Mouse (Mus musculus) G1E (cell line): ENCODE results near the gene Olfr796. TPM values are rescaled to one million over a fixed set of nuclear protein-coding genes. Genes with fewer than 3 reads are reported as not detected.

Source experiments
- ATAC-seq: 2 replicates; pipeline ENCODE4 v1.8.0; 2016; ENCODE audit warnings: mild to moderate bottlenecking; ENCODE audit not compliant: insufficient number of reproducible peaks, poor library complexity, low FRiP score, severe bottlenecking; ENCODE audit errors: extremely low read depth
- DNase-seq: peaks from one replicate; pipeline ENCODE4 v3.0.0; 2012; ENCODE audit warnings: low spot score
- H3K27me3 ChIP-seq: 2 replicates; pipeline ENCODE4 v1.6.1; 2012; ENCODE audit warnings: mild to moderate bottlenecking, low read length, inconsistent platforms; ENCODE audit not compliant: insufficient read depth
- H3K36me3 ChIP-seq: replicated peaks from 2 replicates; pipeline ENCODE3; 2012; ENCODE audit warnings: mild to moderate bottlenecking, inconsistent platforms
- H3K4me1 ChIP-seq: 2 replicates; pipeline ENCODE4 v1.6.1; 2012; ENCODE audit warnings: low read depth, low read length, inconsistent platforms, mixed read lengths; ENCODE audit not compliant: insufficient read depth
- H3K4me3 ChIP-seq: 2 replicates; pipeline ENCODE4 v1.5.1; 2012; ENCODE audit warnings: low read depth, mild to moderate bottlenecking, inconsistent platforms, low read length, moderate library complexity, mixed read lengths
- H3K9me3 ChIP-seq: replicated peaks from 2 replicates; pipeline ENCODE4 v1.6.1; 2012; ENCODE audit warnings: inconsistent platforms
- CTCF ChIP-seq: IDR thresholded peaks from 2 replicates; pipeline ENCODE4 v1.5.1; 2012; ENCODE audit warnings: low read depth, low read length, inconsistent platforms, mixed read lengths
- GATA1 ChIP-seq: IDR thresholded peaks from 2 replicates; pipeline ENCODE4 v1.6.1; 2012; ENCODE audit warnings: borderline replicate concordance, low read length, inconsistent platforms, mixed read lengths
- GATA2 ChIP-seq: IDR thresholded peaks from 2 replicates; pipeline ENCODE4 v1.6.1; 2012; ENCODE audit warnings: low read depth, low read length, inconsistent platforms, borderline replicate concordance
- POLR2AphosphoS5 ChIP-seq: IDR thresholded peaks from 2 replicates; pipeline ENCODE4 v1.6.1; 2012; ENCODE audit warnings: low read depth, low read length, inconsistent platforms; ENCODE audit not compliant: insufficient replicate concordance
- TAL1 ChIP-seq: conservative IDR thresholded peaks from 2 replicates; pipeline ENCODE4 v1.6.1; 2012; ENCODE audit warnings: low read depth, low read length, inconsistent platforms, mixed read lengths
- polyA plus RNA-seq: library from polyadenylated mRNA; stranded (reverse); fragments of >175 nt; gene quantifications from 2 replicates; pipeline ENCODE4 v1.2.3, GENCODE M21; 2012
- total RNA-seq, 2 experiments: library from RNA; stranded (forward) in 1 of 2; stranded (reverse) in 1 of 2; fragments of 200-1000 nt in 1 of 2; fragments of >200 nt in 1 of 2; fragmentation: Nextera tagmentation in 1 of 2; gene quantifications; 2 replicates each; pipeline ENCODE4 v1.2.3; 2014 to 2017

Olfr796 gene
- total RNA-seq (2014; fragmentation: Nextera tagmentation) = not detected in 2 replicates
- 0.22 and 0.23 TPM in 2 replicates for total RNA-seq (2017)
- polyA plus RNA-seq = not detected in 2 replicates

DNA sequence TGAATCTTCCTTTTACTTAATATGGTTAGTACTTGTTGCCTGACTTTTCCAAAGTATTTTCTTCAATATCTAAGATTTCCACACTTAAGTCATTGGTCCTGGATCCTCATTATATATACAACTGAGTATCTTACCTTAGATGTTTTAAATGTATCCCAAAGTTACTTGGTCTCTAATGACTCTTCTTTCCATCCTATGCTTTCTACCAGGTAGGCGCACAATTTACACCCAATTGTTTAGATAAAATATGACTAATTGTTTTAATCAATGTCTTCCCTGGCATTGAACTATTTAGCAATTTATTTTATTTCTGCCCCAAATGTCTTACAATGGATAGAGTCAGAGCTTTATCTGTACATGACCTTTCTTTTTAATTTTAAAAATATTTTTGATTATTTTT lies at the start of gene Olfr796:
Gene Olfr796, minus strand, starts transcription at position 101 of the 400 bp plus-strand sequence.
- ATAC-seq = no peak
- TF ChIP-seq GATA2 = no peak
- TF ChIP-seq POLR2AphosphoS5 = no peak
- TF ChIP-seq CTCF = no peak

DNA sequence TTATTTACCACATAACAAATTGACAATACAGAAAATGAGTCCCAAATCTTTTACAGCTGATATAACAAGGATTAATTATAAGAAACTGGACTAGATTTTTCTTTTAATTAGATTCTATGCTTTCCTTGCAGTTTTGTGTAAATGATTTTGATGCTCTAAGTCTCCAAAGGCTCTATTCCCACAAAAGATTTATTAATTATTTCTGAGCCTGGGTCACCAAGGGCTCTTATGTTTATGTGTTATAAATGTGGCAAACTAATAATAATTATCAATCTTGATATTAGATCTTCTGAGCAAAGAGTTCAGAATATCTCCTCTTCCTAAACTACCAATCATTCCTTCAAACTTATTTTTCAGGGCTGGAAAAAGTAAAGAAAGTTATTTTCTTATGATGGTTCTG lies 45.0 kb upstream of the Olfr796 start, which contains the start of gene Olfr800:
Gene Olfr800, plus strand, starts transcription at position 301 of the 400 bp plus-strand sequence.
- Histone ChIP-seq H3K36me3 (no peaks in the 10 kb centered on the region), H3K27me3 (no peaks in the 10 kb centered on the region), H3K4me3 (no peak within 1 kb of the TSS), H3K9me3 (no peaks in the 10 kb centered on the region), H3K4me1 (no peaks in the 10 kb centered on the region)
- no peak for TF ChIP-seq GATA1
- DNase-seq (no peak), ATAC-seq (no peak)

More for the DNA sequence above, at the start of gene Olfr796:
- no peak within 1 kb of the TSS for H3K4me3 ChIP-seq
- no peaks in the 10 kb centered on the region for H3K36me3 ChIP-seq
- H3K4me1 ChIP-seq = no peaks in the 10 kb centered on the region
- no peaks in the 10 kb centered on the region for H3K27me3 ChIP-seq
- H3K9me3 ChIP-seq = no peaks in the 10 kb centered on the region
- no peak for DNase-seq

DNA sequence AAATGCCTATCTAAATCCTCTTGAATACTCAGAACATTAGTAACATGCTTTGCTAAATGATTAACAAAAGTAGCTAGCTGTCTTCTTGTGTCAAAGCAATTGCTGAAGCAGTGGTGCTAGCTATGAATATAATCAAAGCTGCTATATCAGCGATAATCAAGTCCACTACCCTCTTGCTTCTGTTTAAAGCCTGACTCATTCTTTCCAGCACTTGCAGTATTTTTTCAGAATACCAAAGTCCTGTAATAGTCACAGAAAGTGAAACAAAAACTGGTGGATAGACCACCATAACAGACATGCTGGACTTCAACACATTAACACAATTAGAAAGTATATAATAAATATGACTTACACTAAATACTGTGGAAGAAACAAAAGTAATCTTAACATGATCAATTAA lies 39.4 kb upstream of the Olfr796 start:
- Histone ChIP-seq H3K36me3 (no peaks in the 10 kb centered on the region), H3K4me1 (no peaks in the 10 kb centered on the region), H3K4me3 (no peak overlapping the region), H3K27me3 (no peaks in the 10 kb centered on the region), H3K9me3 (no peaks in the 10 kb centered on the region)
- ATAC-seq (no peak), DNase-seq (no peak)
- TF ChIP-seq GATA2 (no peak), POLR2AphosphoS5 (no peak), GATA1 (no peak), TAL1 (no peak)

DNA sequence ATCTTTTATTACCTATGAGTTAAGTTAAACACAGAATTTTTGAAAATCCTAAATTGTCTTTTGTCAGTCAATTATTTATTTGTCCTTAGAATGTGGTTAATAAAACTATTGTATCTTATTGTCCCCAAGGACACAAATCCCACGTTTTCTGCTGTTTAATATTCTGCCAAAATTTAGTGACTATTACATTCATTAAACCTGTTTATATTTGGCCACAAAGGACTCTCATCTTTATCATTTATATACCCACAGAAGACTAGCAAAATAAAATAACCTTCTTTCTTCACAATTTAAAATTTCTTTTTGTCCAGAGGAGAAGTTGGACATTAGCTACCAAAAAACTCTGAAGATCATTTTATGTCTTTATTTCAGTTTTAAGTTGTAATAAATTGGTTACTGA lies 24.8 kb upstream of the Olfr796 start, which contains the start of gene Olfr799:
Gene Olfr799, plus strand, starts transcription at position 301 of the 400 bp plus-strand sequence.
- TF ChIP-seq TAL1 = no peak
- no peak for TF ChIP-seq GATA2
- TF ChIP-seq POLR2AphosphoS5 = no peak
- TF ChIP-seq CTCF = no peak
- Histone ChIP-seq H3K27me3 (no peaks in the 10 kb centered on the region), H3K9me3 (no peaks in the 10 kb centered on the region), H3K4me3 (no peak within 1 kb of the TSS), H3K4me1 (no peaks in the 10 kb centered on the region), H3K36me3 (no peaks in the 10 kb centered on the region)
- ATAC-seq (no peak), DNase-seq (no peak)

DNA sequence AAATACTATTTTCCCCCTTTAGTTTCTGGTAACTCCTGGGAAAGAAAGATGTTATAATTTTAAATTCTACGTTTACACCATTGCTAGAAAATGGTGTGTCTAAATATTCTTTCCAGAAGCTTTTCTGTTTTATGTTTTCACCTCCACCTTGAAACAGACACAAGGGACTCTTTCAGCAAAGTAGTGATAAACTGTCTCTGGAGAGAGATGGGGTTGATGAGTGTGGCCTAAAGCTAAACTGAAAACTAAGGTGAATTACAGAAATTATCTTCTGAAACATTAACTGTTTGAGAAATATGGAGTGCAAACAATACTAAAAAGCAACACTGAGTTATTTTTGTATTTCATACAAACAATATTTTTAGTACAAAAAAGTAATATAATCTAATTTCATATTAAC lies 15.5 kb upstream of the Olfr796 start, which contains the start of gene Olfr798:
Gene Olfr798, minus strand, starts transcription at position 101 of the 400 bp plus-strand sequence.
- Histone ChIP-seq H3K4me1 (no peaks in the 10 kb centered on the region), H3K9me3 (no peaks in the 10 kb centered on the region), H3K36me3 (no peaks in the 10 kb centered on the region), H3K27me3 (no peaks in the 10 kb centered on the region), H3K4me3 (no peak within 1 kb of the TSS)
- ATAC-seq (no peak), DNase-seq (no peak)
- no peak for TF ChIP-seq TAL1

DNA sequence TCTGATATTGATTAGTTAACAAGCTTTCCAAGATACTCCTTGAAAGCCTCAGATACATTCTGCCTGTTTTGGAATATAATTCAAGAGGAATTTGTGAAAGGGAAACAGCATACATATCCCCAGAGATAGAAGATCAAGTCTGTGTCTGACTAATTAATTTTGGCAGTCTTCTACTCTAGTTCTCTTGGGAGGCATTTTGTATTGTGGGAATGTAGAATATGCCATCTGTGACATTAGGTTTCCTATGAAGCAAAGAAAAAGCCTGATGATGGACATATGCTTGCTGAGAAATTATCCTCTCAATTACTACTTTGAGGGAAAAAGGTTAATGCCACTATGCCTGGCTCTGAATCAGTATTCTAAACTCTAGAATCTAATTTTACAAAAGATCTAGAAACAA lies 10.9 kb upstream of the Olfr796 start:
- H3K36me3 ChIP-seq = no peaks in the 10 kb centered on the region
- H3K4me1 ChIP-seq = no peaks in the 10 kb centered on the region
- no peaks in the 10 kb centered on the region for H3K27me3 ChIP-seq
- H3K9me3 ChIP-seq = no peaks in the 10 kb centered on the region
- no peak for DNase-seq
- TF ChIP-seq TAL1 = no peak
- no peak for TF ChIP-seq POLR2AphosphoS5
- no peak for TF ChIP-seq GATA1
- TF ChIP-seq GATA2 = no peak
- no peak for TF ChIP-seq CTCF
- no peak for ATAC-seq
- H3K4me3 ChIP-seq = no peak overlapping the region

DNA sequence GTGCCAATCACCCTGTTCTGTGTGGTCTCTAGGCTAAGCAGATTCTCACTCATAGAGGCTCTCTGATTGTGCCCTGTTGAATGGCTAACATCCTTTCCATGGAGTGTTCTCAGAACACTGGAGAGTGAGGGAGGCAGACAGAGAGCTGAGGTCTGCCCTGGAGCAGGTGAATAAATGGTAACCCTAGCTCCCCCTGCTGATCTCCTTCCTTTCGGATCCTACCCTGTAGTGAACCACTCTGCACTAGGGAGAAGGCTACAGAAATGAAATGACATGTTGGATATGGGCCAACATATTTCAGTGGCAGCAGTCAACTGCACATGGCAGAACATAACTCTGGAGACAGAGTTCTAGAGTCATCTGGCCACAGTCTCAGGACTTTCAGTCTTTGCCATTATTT lies 9.4 kb upstream of the Olfr796 start:
- DNase-seq (no peak), ATAC-seq (no peak; the same call in 1 of the 2 replicates)
- Histone ChIP-seq H3K9me3 (no peaks in the 10 kb centered on the region), H3K27me3 (no peaks in the 10 kb centered on the region), H3K4me1 (no peaks in the 10 kb centered on the region), H3K4me3 (no peak overlapping the region), H3K36me3 (no peaks in the 10 kb centered on the region)
- TF ChIP-seq POLR2AphosphoS5 (no peak), GATA2 (no peak), GATA1 (no peak), TAL1 (no peak)
